Mouse (Mus musculus): ENCODE data around the gene Prickle3.
"Not testable (repeated sequence)": the region's sequence is repeated elsewhere in the genome, so short reads cannot be mapped to it uniquely, and the experiment has no call there.

DNA sequence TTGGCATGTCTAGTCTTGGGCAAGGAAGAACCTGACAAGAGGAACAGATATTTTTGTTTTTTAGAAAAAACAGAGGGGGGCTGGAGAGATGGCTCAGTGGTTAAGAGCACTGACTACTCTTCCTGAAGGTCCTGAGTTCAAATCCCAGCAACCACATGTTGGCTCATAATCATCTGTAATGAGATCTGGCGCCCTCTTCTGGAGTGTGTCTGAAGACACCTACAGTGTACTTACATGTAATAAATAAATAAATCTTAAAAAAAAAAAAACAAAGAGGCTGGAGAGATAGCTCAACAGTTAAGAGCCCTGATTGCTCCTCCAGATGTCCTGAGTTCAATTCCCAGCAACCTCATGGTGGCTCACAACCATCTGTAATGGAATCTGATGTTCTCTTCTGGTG lies 59.0 kb downstream of the Prickle3 start:
- not testable (repeated sequence) for TF ChIP-seq POLR2A (IDR thresholded peaks at IDR 0.05; ENCODE audit: borderline replicate concordance, control insufficient read depth, low read depth, low read length); CTCF (IDR thresholded peaks at IDR 0.05; ENCODE audit: control insufficient read depth, insufficient read depth, low read length)
